In the genomic region with DNA sequence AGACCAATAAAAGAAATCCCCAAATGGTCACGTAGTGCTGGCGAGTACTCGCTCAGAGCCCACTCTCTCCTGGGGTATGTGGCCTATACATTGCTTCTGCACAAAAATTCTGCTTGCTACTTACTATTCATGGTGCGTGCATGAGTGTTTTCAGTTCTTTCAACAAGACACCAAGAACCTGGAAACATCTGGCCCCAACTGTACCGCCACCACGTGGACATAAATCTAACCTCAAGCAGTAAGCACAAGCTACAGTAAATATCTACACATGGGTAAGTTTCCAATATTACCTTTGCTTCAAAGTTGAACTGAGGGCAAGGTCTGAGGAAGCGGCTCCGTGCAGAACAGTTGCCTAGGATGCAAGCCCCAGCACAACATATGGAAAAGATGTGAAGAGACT, we compare ENCODE assay signal across 1 mouse cellular context.
TF ChIP-seq lines count a peak whose summit lies in the region.

No protein-coding gene starts in this region.

TF ChIP-seq in CH12.LX, 34 proteins besides CTCF, POLR2A, EP300 and RAD21 (continued from another document):
- TF ChIP-seq MAX (IDR thresholded peaks at IDR 0.05; ENCODE audit: low read length) (peak; percentile 91), MAZ (IDR thresholded peaks at IDR 0.05; ENCODE audit: low read depth, low read length) (no peak), ZC3H11A (IDR thresholded peaks at IDR 0.05; ENCODE audit: low read depth, low read length) (peak; percentile 63), SMC3 (IDR thresholded peaks at IDR 0.05; ENCODE audit: low read depth, low read length) (peak; percentile 92), KAT2A (IDR thresholded peaks at IDR 0.05; ENCODE audit: insufficient replicate concordance, low read length) (no peak), MAFK (IDR thresholded peaks at IDR 0.05; ENCODE audit: insufficient replicate concordance, low read length) (no peak), BHLHE40 (IDR thresholded peaks at IDR 0.05; ENCODE audit: low read depth, low read length) (peak; percentile 52; the same call in 1 of the 2 replicates), CHD1 (IDR thresholded peaks at IDR 0.05; ENCODE audit: low read depth, low read length) (no peak), TCF12 (IDR thresholded peaks at IDR 0.05; ENCODE audit: low read depth, low read length) (0 out of 2 replicates have a peak, but pooled peaks have one; percentile 4), ELF1 (IDR thresholded peaks at IDR 0.05; ENCODE audit: low read depth, low read length) (0 out of 2 replicates have a peak, but pooled peaks have one; percentile 5), ZKSCAN1 (IDR thresholded peaks at IDR 0.05; ENCODE audit: borderline replicate concordance, low read depth, low read length) (no peak)
